Mouse (Mus musculus): ENCODE results near the gene Txndc2. TPM values are rescaled to one million over a fixed set of nuclear protein-coding genes. Genes with fewer than 3 reads are reported as not detected.
"Not testable (repeated sequence)": the region's sequence is repeated elsewhere in the genome, so short reads cannot be mapped to it uniquely, and the experiment has no call there.

Txndc2 gene
- polyA plus RNA-seq, 1 experiment: 0.06 TPM

- no peak for DNase-seq (ENCODE audit: low spot score)
These were observed 14.1 kb upstream of the Txndc2 start for GRCm38 (mm10) chr17:65656076-65656475.

GRCm38 (mm10) chr17:65655608-65656007 is 13.6 kb upstream of the Txndc2 start:
- no peak for DNase-seq (ENCODE audit: low spot score)

DNA sequence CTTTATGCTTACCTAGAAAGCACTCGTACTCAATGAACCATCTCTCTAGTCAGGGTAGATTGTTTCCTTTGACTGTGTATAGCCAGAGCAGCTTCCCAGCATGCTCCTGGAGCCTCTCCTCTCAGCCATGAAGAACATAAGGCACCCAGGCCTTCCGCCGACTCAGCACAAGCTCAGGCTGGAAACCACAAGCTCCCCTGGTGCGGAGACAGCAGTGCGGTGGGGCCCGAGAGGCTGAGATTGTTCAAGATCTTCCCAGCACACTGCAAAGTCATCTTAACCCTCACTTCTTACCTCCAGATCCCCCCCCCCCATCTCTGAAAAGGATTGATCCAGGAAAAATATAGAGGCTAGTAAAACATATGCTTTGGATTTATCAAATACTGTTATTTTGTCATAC is 8.6 kb upstream of the Txndc2 start:
- DNase-seq (ENCODE audit: low spot score): no peak

GRCm38 (mm10) chr17:65649175-65649493 is 7.2 kb upstream of the Txndc2 start:
- no peak for DNase-seq (ENCODE audit: low spot score)

- DNase-seq (ENCODE audit: low spot score): no peak
These were observed 6.6 kb upstream of the Txndc2 start for GRCm38 (mm10) chr17:65648371-65649174.

DNA sequence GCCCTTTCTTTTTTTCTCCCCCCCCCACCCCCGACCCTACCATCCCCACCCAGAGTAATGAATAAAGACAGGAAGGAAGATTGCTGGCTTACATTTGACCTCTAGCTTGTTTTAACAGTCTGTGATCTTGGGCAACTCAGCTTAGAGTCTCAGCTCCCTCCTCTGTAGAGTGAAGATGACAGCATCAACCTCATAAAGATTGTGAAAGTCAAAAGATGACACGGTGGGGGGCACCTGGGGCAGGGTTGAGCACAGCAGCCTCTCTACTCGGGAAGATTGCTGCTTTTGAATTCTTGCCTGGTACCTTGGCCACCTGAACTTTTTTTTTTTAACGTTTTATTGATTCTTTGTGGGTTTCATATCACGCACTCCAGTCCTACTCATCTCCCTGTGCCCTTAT is 6.0 kb upstream of the Txndc2 start:
- DNase-seq (ENCODE audit: low spot score): no peak

DNA sequence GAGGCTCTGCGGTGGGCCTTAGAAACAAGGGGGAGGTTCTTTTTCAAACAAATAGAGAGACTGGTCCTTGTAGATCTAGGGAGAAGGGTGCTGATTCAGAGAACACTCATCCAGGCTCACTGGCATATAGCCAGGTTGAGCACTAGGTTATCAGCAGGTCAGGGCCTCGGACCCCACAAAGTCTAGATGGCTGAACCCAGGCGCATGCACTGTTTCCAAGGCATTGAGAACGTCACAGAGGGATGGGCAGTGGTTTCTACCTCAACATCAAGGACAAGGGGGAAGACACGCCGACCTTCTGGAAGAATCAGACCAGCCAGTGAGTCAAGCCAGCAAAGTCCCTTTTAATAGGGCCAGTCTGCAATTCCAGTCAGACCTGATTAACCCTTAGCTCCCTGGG is 5.3 kb upstream of the Txndc2 start:
- DNase-seq (ENCODE audit: low spot score): no peak

- DNase-seq (ENCODE audit: low spot score): no peak
These were observed 1.6 kb upstream of the Txndc2 start for GRCm38 (mm10) chr17:65643579-65643978.

- DNase-seq (ENCODE audit: low spot score): no peak
These were observed 1.1 kb upstream of the Txndc2 start for GRCm38 (mm10) chr17:65643051-65643521.

DNA sequence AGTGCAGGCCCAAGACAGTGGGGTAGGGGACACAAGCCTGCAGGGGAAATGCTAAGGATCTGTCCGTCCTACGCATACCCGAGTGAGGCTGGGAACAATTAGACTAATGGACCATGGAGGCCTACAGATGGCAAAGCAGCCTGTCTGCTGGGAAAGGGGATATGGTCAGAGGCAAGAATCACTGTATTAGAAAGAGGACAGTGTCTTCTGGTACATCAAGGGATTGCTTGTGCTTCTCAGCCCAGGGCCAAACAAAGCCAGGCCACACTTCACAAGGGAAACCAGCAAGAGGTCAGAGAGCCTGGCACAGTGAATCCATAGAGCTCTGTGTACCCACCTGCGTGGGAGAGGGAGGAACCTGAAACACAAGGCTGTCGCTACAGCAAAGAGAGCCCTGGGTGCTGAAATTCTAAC is 617 bp upstream of the Txndc2 start:
- no peak for DNase-seq (ENCODE audit: low spot score)

GRCm38 (mm10) chr17:65639144-65639543 is 2.8 kb downstream of the Txndc2 start:
- DNase-seq (ENCODE audit: low spot score): no peak

GRCm38 (mm10) chr17:65635715-65636360 is 6.1 kb downstream of the Txndc2 start:
- no peak for DNase-seq (ENCODE audit: low spot score)

DNA sequence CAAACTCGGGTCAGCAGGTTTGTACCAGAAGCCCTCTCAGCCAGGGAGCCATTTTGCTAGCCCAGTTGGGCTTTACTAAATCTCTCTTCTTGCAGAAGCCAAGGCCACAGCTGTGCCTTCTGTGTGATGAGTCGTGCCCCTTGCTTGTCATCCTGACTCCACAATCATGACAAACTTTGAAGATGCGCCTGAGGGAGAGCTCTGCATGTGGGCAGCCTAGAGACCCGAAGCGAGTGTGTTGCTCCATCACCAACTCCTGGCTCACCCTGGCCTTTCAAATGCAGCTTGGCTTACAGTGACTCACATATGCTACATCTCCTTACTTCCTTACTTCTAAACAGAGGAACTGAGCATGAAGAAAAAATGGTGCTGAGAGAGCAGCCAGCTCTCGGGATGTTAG is 12.0 kb downstream of the Txndc2 start:
- no peak for DNase-seq (ENCODE audit: low spot score)

DNA sequence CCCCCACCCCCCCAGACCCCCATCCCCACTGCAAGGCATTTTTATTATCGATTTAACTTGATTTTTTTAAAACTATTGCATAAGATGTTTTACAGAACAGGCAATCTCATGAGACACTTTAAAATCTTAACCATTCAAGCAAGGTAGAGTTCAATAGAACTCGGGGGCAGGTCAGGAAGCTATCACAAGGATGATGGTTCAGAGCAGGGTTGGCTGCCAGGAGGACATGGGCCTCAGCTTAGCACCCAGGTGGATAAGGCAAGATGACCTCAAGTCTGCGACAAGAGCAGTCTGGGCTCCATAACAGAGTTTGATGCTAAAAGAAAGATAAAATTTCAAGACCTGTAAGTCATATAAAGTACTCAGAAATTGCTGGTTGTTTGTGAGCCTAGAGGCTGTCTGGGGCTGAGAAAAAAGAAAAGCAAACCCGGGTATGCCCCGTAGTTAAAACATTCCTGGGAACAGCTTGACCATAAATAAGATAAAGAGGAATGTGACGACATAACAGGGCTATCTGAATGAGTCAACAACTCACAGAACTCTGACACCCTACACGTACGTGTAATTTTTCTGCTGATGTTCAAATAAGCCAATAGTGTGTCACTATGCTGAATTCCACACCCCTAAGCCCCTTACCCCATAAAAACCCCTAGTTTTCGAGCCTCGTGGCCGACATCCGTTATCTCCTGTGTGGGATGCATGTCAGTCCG is 13.0 kb downstream of the Txndc2 start:
- DNase-seq (ENCODE audit: low spot score): not testable (repeated sequence)

DNA sequence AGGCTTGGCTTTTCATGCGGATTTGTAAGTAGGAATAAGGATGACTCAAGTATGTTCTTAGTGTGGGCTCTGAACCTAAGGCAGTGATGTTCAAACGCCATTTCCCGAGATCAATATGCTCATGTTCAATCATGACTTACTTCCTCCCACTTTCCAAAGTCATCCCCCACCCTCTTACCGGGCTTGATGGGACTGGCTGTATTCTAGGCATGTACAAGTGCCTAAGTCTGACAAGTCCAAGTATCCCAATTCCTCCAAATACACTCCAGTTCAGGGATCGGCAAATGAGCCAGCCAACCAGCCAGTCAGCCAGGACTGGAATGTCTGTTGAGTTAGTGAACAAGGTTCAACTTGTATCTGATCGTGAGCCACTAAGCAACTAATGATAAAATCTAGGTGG is 15.7 kb downstream of the Txndc2 start:
- no peak for DNase-seq (ENCODE audit: low spot score)

GRCm38 (mm10) chr17:65625563-65625962 is 16.4 kb downstream of the Txndc2 start:
- DNase-seq (ENCODE audit: low spot score): no peak

DNA sequence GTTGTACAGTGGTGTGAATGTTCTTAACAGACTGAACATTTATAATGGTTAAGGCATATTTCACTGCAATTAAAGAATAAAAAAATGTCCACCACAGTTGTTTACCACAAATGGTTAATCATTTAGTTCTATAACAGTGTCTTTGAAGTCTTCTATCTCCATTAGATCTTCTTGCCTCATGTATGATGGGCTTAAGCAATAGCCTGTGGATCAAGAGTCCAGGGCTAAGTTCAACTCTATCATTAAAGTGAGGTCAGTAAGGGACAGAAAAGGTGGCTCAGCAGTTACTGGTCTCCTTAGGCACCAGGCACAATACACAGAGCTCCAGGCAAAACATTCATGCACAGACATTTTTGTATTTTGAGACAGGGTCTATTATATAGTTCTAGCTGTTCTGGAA is 18.8 kb downstream of the Txndc2 start:
- no peak for DNase-seq (ENCODE audit: low spot score)

- no peak for DNase-seq (ENCODE audit: low spot score)
These were observed 23.5 kb downstream of the Txndc2 start for GRCm38 (mm10) chr17:65618431-65618830.

GRCm38 (mm10) chr17:65615678-65616077 is 26.3 kb downstream of the Txndc2 start:
- DNase-seq (ENCODE audit: low spot score): no peak

DNA sequence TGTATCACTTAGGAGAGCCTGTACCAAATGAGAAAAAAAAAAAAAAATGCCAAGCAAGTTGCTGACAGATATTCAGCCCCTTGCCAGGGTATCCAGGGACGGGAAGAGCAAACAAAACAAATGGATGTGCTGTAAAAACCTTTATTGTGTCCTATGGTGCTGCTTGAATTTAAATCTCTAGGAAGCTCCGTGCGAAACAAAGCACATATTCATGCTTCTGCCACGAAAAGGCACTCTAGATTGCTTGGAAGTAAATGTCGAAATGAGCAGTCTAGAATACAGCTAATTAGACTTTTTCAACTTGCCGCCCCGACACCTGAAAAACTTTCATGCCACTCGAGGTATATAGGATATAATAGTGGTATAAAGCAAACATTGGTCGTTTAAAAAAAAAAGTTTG is 27.5 kb downstream of the Txndc2 start:
- no peak for DNase-seq (ENCODE audit: low spot score)

GRCm38 (mm10) chr17:65613463-65614412 is 28.2 kb downstream of the Txndc2 start, which contains the start of gene Vapa:
Gene Vapa (minus strand): TSS chr17:65613555.
- peak; percentile 98 for DNase-seq (ENCODE audit: low spot score)

DNA sequence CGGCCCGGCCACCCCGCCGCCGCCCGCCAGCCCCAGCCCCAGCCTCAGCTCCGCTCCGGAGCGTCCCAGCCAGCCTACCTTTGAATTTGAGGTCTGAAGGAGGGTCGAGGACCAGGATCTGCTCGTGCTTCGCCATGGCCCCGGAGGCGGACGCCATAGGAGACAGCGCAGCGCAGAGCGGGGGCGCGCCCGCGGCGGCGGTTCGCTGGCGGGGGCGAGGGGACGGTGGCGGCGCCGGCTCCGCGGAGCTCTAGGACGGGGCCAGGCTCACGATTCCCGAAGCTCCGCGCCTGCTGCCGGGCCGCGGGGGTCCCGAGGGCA is 28.9 kb downstream of the Txndc2 start:
- no peak for DNase-seq (ENCODE audit: low spot score)

Measured in urinary bladder, adult 2 months (tissue).